Mouse (Mus musculus): ENCODE data around the gene Dpp8.
"Not testable (repeated sequence)": the region's sequence is repeated elsewhere in the genome, so short reads cannot be mapped to it uniquely, and the experiment has no call there.

Dpp8 gene

GRCm38 (mm10) chr9:65021887-65022579 is 10.2 kb upstream of the Dpp8 start:
- DNase-seq (ENCODE audit: low spot score): no peak

DNA sequence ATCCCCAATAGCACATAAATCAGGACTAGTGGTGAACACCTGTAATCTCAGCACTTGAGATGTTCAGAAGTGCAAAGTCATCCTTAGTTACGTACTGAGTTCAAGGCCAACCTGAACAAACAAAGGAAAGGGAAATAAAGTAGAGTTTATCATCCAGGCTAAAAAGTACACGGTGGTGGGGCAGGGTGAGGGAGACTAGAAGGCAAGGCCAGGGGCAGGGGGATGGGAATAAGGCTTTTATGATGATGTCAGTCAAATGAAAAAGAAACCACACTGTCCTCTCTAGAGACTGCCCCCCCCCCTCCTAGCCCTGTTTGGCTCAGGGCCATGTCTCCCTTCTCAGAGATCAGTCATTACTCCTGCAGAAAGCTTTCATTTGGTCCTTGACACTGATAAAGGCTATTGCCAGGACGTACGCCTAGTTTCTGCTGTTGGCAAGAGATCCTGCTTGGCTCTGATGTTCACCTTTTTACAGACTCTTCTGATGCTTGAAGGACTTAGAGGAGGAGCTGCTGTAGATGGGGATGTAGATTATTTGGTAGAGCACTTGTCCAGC is 9.6 kb upstream of the Dpp8 start:
- DNase-seq (ENCODE audit: low spot score): no peak

- no peak for DNase-seq (ENCODE audit: low spot score)
Measured at GRCm38 (mm10) chr9:65023447-65023846, 8.8 kb upstream of the Dpp8 start.

DNA sequence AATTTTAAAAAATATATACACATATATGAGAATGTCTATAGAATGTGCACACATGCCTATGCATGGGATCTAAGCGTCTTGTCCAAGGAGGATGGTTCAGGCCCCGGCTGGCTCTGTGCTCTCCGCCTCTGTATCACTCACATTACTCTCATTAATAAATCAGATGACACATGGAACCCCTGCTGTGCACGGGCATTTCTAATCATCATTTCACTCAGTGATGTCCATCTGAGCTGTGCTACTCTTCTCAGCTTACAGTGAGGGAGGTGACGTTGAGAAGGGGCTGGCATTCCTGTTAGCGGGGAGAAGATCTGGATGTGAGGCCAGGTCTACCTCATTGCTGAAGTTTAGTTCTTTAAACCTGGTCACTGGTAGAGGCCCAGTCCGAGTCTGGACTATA is 5.0 kb upstream of the Dpp8 start:
- no peak for DNase-seq (ENCODE audit: low spot score)

DNA sequence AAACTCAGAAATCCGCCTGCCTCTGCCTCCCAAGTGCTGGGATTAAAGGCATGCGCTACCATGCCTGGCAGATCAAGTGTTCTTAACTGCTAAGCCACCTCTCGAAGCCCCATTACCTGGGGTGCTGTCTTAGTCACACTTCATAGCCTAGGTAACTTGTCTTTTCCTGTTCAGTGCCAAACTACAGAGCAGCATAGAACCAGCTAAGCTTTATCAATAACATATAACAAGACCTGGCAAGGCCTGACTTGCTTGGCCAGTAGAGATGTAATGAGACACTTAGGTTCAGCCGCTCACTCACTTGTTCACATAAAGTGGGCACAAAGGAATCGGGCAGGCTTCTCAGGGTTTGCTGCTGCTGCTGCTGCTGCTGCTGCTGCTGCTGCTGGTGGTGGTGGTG is 3.9 kb upstream of the Dpp8 start:
- DNase-seq (ENCODE audit: low spot score): no peak

DNA sequence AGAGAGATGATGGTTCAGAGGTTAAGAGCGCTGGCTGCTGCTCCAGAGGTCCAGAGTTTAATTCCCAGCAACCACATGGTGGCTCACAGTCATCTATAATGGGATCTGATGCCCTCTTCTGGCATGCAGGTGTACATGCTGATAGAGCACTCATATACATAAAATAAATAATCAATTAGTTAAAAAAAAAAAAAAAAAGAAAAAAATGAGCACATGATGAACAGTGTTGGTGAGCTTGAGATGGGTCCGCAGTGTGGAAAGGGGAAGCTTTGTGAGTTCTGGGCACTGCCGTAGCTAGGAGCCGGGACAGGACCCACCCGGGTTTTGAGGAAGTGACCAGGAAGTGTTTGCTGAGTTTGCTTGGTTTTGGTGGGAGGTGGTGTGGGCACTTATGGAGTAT is 859 bp upstream of the Dpp8 start:
- DNase-seq (ENCODE audit: low spot score): not testable (repeated sequence)

GRCm38 (mm10) chr9:65031894-65032268 is 333 bp upstream of the Dpp8 start:
- no peak for DNase-seq (ENCODE audit: low spot score)

DNA sequence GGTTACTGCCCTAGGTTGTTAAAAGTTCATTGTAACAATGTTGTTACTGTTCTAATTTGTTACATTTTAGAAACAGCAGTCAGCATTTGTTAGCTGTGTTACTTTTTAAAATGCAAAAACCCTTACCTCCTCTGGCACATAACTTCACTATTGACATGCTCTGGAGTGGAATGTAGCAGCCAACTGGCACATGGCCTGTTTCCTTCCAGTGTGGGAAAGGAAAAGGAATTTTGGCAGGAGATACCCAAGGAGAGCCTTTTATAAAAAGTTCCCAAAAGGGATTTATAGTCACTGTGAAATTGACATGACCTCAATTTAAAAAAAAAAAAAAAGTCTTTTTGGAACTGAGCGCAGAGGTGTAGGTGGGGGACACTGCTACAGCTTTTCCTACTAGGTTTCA is 4.2 kb downstream of the Dpp8 start:
- no peak for DNase-seq (ENCODE audit: low spot score)

DNA sequence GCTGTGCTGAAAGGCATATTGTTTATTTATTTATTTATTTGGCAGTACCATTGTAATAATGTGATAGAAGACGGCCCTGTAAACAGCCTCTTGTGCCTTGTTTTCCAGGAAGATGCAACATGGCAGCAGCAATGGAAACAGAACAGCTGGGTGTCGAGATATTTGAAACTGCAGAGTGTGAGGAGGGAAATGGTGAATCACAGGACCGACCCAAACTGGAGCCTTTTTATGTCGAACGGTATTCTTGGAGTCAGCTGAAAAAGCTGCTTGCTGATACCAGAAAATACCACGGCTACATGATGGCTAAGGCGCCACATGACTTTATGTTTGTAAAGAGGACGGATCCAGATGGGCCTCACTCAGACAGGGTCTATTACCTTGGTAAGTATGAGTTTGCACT is 4.6 kb downstream of the Dpp8 start:
- DNase-seq (ENCODE audit: low spot score): no peak

GRCm38 (mm10) chr9:65041430-65041829 is 9.2 kb downstream of the Dpp8 start:
- no peak for DNase-seq (ENCODE audit: low spot score)

- no peak for DNase-seq (ENCODE audit: low spot score)
Measured at GRCm38 (mm10) chr9:65046993-65047392, 14.8 kb downstream of the Dpp8 start.

DNA sequence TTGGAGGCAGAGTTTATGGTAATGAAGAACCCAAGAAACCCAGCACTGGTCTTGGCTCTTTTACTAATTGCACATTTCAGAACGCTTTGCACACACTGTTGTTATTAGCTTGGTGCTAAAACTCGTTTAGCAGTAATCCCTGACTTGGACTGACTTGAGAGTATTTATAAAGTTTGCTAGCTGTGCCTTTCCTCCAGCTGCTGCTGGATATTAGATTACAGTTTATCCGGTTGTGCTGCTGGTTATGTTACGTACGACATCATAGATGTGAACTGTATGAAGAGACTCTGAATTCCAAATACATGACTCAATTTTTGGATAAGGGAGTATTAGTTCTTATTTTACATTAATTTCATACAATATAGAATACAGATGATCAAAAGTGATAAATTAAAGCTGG is 17.2 kb downstream of the Dpp8 start:
- DNase-seq (ENCODE audit: low spot score): no peak

DNA sequence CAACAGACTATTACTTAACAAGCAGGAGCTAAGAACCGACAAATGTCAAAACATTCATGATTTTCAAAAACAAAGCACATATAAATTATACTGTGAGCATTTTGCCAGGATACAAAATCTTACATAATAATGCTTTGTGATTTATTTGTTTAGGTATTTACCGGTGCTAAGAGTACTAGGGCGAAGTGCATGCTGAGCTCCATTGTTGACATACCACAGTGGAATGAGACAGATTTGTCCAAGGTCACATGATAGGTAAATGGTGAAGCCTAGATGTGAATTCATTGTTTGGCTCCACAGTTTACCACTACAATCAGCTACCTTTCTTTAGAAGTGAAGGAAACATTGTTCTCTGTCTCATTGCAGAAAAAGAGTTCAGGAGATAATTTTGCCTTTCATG is 18.8 kb downstream of the Dpp8 start:
- DNase-seq (ENCODE audit: low spot score): no peak

- no peak for DNase-seq (ENCODE audit: low spot score)
Measured at GRCm38 (mm10) chr9:65064251-65064650, 32.0 kb downstream of the Dpp8 start.

DNA sequence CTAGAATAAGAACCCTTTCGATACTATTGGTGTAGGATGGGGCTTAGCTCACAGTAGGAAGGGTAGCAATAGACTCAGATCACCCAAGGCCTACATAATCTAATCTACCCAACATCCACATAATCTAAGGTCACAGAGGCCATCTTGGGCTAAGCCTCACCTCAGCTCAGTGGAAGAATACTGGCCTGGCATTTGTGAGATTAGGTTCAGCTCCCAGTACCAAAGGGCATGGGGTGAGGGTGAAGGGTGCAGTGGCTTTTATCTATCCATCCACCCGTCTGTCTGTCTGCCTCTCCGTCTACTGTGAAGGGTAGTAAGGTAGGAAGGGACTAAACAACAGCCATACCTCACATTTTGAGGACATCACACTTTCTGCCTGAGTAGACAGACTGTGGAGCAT is 38.4 kb downstream of the Dpp8 start:
- no peak for DNase-seq (ENCODE audit: low spot score)

DNA sequence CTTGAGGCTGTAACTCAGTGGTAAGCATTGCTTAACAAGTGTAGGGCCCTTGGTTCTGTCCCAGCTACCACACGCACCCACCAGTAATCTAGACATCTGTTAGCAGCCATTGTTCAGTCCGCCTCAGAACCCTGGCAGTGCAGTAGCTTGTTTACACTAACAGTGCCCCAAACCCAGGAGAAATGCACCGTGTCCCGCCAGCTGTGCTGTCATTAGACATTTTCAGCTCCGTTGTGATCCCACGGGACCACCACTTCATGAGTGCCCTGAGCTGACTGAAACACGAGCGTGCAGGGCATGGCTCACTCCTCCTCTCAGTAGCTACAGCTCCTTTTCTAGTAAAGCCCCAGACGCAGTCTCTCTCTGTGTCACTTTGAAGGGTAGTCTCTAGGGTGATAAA is 41.3 kb downstream of the Dpp8 start:
- DNase-seq (ENCODE audit: low spot score): no peak

GRCm38 (mm10) chr9:65074251-65074650 is 42.0 kb downstream of the Dpp8 start:
- no peak for DNase-seq (ENCODE audit: low spot score)

- no peak for DNase-seq (ENCODE audit: low spot score)
Measured at GRCm38 (mm10) chr9:65074855-65075493, 42.8 kb downstream of the Dpp8 start.

GRCm38 (mm10) chr9:65077536-65077935 is 45.3 kb downstream of the Dpp8 start:
- DNase-seq (ENCODE audit: low spot score): no peak

DNA sequence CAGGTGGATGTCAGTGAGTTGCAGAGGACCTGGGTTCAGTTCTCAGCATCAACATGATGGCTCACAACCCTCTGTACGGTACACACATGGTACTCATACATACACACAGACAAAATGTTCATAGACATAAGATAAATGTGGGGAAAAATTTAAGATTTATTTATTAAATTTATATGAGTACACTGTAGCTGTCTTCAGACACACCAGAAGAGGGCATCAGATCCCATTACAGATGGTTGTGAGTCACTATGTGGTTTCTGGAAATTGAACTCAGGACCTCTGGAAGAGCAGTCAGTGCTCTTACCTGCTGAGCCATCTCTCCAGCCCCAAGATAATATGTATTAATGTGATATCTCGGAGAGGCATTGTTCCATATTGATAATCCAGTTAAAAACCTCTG is 47.9 kb downstream of the Dpp8 start:
- DNase-seq (ENCODE audit: low spot score): not testable (repeated sequence)

- no peak for DNase-seq (ENCODE audit: low spot score)
Measured at GRCm38 (mm10) chr9:65083075-65083765, 51.0 kb downstream of the Dpp8 start.

DNA sequence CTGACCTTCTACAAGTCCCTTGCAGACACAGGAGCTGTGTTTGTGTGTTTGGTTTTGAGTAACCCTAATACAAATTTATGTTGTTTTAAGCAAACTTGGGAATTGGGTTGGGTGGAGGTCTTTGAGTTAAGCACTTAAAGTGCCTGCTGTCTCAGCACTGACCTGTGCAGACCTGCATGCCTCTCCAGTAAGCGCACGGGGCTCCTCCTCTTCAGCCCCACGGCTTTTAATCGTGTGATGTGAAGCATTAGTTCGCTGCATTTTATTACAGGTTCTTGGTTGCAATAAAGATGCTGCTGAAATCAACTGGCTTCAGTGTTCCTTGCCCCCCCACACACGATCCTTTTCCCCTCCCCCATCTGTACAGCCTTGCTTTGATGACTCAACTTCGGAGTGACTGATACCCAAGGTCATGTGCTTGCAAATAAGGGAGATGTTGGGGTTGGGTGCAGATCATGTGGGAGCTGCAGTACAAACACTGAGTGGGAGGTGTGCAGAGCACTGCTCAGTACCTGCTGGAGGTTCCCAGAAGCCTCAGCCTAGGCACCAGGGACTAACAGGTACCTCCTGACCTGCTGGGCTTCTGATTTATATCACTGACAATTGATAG is 52.1 kb downstream of the Dpp8 start:
- no peak for DNase-seq (ENCODE audit: low spot score)

- DNase-seq (ENCODE audit: low spot score): no peak
Measured at GRCm38 (mm10) chr9:65085270-65085669, 53.1 kb downstream of the Dpp8 start.

Data from ovary, postnatal 14 days (tissue).